Mouse (Mus musculus) embryonic facial prominence, embryonic 11.5 days (tissue): ENCODE measurements around the gene Catsperz. TPM values are rescaled to one million over a fixed set of nuclear protein-coding genes. Genes with fewer than 3 reads are reported as not detected.
"Not testable (repeated sequence)": the region's sequence is repeated elsewhere in the genome, so short reads cannot be mapped to it uniquely, and the experiment has no call there.

ENCODE experiments used
- ATAC-seq: fragments of 200-750 bp; cut with Nextera tagmentation; replicated peaks from 2 replicates; pipeline ENCODE4 v1.8.0; 2017; ENCODE audit warnings: low read depth; ENCODE audit not compliant: insufficient number of reproducible peaks, low FRiP score, low TSS enrichment
- DNase-seq: peaks from one replicate; pipeline ENCODE4 v3.0.0-alpha.2; 2015; ENCODE audit warnings: low spot score
- H3K27ac ChIP-seq: fragments of 300-500 bp; sonication (generic); replicated peaks from 2 replicates; pipeline ENCODE4 v1.5.1; 2014; ENCODE audit warnings: mild to moderate bottlenecking, low read depth, low read length, control low read depth
- H3K27me3 ChIP-seq: fragments of 300-500 bp; sonication (generic); 2 replicates; pipeline ENCODE4 v1.6.1; 2014; ENCODE audit warnings: mild to moderate bottlenecking, low read length, moderate library complexity, mixed read lengths; ENCODE audit not compliant: control insufficient read depth, insufficient read depth
- H3K36me3 ChIP-seq: fragments of 300-500 bp; sonication (generic); replicated peaks from 2 replicates; pipeline ENCODE4 v1.6.1; 2014; ENCODE audit warnings: low read depth, mild to moderate bottlenecking, low read length, moderate library complexity, mixed read lengths; ENCODE audit not compliant: control insufficient read depth, insufficient read depth
- H3K4me1 ChIP-seq: fragments of 300-500 bp; sonication (generic); 2 replicates; pipeline ENCODE4 v1.6.1; 2014; ENCODE audit warnings: low read length, mixed read lengths; ENCODE audit not compliant: control insufficient read depth, insufficient read depth
- H3K4me2 ChIP-seq: fragments of 300-500 bp; sonication (generic); 2 replicates; pipeline ENCODE4 v1.6.1; 2014; ENCODE audit warnings: low read depth, mild to moderate bottlenecking, control low read depth, low read length, moderate library complexity
- H3K4me3 ChIP-seq: fragments of 300-500 bp; sonication (generic); 2 replicates; pipeline ENCODE4 v1.5.1; 2014; ENCODE audit warnings: low read depth, low read length, control low read depth
- H3K9ac ChIP-seq: fragments of 300-500 bp; sonication (generic); replicated peaks from 2 replicates; pipeline ENCODE4 v1.6.1; 2014; ENCODE audit warnings: mild to moderate bottlenecking, control low read depth, low read length
- H3K9me3 ChIP-seq: fragments of 300-500 bp; sonication (generic); replicated peaks from 2 replicates; pipeline ENCODE4 v1.6.1; 2016; ENCODE audit warnings: mild to moderate bottlenecking, low read length, inconsistent platforms, mixed read lengths; ENCODE audit not compliant: control insufficient read depth
- WGBS: fragments of 180-500 bp; shearing (Covaris S2); extraction: QIAGEN DNeasy Blood & Tissue Kit; methylation state at CpG from one replicate; pipeline ENCODE4 v1.1.7; 2014; 5-methylcytosine and 5-hydroxymethylcytosine counted together
- polyA plus RNA-seq: library from polyadenylated mRNA; unstranded; fragments of >200 nt; fragmentation: Nextera tagmentation; extraction: Ambion mirVana; gene quantifications from 2 replicates; pipeline ENCODE4 v1.2.1, GENCODE M21; 2014

Gene Catsperz
- polyA plus RNA-seq, 1 experiment from 2014 or later: 1.9 TPM

- no peaks in the 10 kb centered on the region for H3K4me1 ChIP-seq
- H3K36me3 ChIP-seq: no peaks in the 10 kb centered on the region; the same call in 1 of the 2 replicates
- no peak overlapping the region for H3K9ac ChIP-seq
- ATAC-seq (no peak), DNase-seq (no peak)
- no peak overlapping the region for H3K27ac ChIP-seq
- H3K4me2 ChIP-seq: no peak overlapping the region
- WGBS: 88% methylated on average over 11 of the region's 11 CpGs
- no peak overlapping the region for H3K4me3 ChIP-seq
- no peaks in the 10 kb centered on the region for H3K27me3 ChIP-seq
- H3K9me3 ChIP-seq: no peaks in the 10 kb centered on the region
These were observed 19.6 kb downstream of the Catsperz start for GRCm38 (mm10) chr19:6905498-6906159.

DNA sequence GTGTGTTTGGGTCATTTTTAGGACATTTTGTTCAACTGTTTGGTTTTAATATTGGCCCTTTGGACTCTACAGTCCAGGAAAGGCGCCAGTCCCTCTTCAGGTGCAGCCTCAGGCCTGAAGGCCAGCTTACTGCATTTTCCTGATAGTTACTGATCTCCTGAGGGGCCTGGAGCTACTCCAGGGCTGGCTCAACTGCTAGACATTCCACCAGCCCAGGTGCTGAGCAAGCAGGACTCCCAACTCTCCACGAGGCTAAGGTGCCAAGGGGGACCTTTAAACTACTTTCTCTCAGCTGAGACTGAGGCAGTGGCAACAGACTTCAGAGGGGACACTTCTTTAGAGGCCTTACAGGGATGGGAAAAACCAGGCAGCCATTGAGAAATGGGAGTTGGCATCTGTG, 20.3 kb downstream of the Catsperz start:
- Histone ChIP-seq H3K27me3 (no peaks in the 10 kb centered on the region), H3K9me3 (no peaks in the 10 kb centered on the region), H3K4me1 (no peaks in the 10 kb centered on the region), H3K27ac (no peak overlapping the region), H3K9ac (no peak overlapping the region), H3K36me3 (no peaks in the 10 kb centered on the region; the same call in 1 of the 2 replicates), H3K4me2 (no peak overlapping the region), H3K4me3 (no peak overlapping the region)
- DNase-seq (no peak), ATAC-seq (no peak)
- 77% methylated on average over 2 of the region's 2 CpGs for WGBS

DNA sequence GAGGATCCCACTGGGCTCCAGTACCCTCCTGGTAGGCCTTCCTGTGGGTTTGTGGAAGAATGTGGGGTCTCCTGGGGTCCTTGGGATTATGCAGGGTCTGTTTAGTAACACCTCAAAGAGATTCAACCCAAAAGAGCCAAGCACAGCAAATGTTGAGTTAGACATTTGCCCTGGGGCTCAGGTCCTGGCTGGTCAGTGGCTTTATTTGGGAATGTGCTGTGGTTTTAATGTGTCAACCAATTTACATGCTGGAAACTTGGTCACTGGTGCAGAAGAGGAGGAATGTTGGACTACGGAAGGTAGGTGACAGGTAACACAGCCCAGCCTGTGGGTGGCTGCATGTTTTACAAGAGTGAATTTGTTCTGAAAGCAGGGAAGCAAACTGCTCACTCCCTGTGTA, 22.1 kb downstream of the Catsperz start:
- no peak overlapping the region for H3K4me2 ChIP-seq
- 92% methylated on average over 1 of the region's 1 CpGs for WGBS
- ATAC-seq: no peak

GRCm38 (mm10) chr19:6899641-6900040, 25.5 kb downstream of the Catsperz start:
- Histone ChIP-seq H3K4me1 (no peaks in the 10 kb centered on the region), H3K27me3 (no peaks in the 10 kb centered on the region), H3K9me3 (no peaks in the 10 kb centered on the region), H3K9ac (no peak overlapping the region), H3K4me3 (no peak overlapping the region), H3K27ac (no peak overlapping the region), H3K4me2 (no peak overlapping the region), H3K36me3 (no peaks in the 10 kb centered on the region)
- DNase-seq: no peak
- 80% methylated on average over 4 of the region's 4 CpGs for WGBS
- no peak for ATAC-seq

More for the DNA sequence above, 22.1 kb downstream of the Catsperz start:
- Histone ChIP-seq H3K36me3 (no peaks in the 10 kb centered on the region; the same call in 1 of the 2 replicates), H3K27me3 (no peaks in the 10 kb centered on the region), H3K27ac (no peak overlapping the region), H3K9me3 (no peaks in the 10 kb centered on the region), H3K4me3 (no peak overlapping the region), H3K4me1 (no peaks in the 10 kb centered on the region), H3K9ac (no peak overlapping the region)
- DNase-seq: no peak

GRCm38 (mm10) chr19:6895608-6896305, 29.4 kb downstream of the Catsperz start:
- H3K4me3 ChIP-seq, H3K36me3 ChIP-seq, H3K9ac ChIP-seq: not testable (repeated sequence)

DNA sequence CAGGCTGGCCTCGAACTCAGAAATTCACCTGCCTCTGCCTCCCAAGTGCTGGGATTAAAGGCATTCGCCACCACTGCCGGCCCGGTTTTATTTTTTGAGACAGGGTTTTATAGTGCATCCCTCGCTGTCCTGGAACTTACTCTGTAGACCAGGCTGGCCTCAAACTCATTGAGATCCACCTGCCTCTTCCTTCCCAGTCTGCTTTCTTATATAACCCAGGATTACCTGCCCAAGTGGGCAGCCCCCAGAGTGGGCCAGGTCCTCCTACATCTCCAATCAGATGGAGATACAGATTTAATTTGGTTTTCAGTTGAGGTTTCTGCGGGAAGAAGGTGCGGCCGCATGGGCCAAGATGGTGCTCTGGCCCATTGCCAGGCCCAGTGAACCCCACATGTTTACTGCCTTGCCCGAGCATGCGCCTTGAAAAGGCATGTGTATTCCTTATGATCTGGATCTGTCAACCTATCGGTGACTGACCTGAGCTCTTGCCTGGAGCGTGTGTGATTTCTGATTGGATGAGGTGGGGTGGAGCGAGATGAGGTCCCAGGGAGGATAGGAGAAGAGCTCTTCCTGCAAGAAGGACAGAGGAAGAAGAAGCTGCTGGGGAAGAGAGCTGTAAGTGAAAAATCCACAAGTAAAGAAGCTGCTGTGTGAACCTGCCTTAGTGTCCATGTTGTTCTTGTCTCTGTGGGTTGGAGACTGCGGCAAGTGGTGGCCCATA, 31.3 kb downstream of the Catsperz start:
- WGBS: 90% methylated on average over 14 of the region's 14 CpGs
- no peak overlapping the region for H3K4me3 ChIP-seq
- no peak overlapping the region for H3K4me2 ChIP-seq
- H3K9me3 ChIP-seq: no peaks in the 10 kb centered on the region
- DNase-seq (no peak), ATAC-seq (no peak)
- no peaks in the 10 kb centered on the region for H3K36me3 ChIP-seq
- no peaks in the 10 kb centered on the region for H3K27me3 ChIP-seq
- H3K27ac ChIP-seq: no peak overlapping the region
- H3K4me1 ChIP-seq: no peaks in the 10 kb centered on the region
- H3K9ac ChIP-seq: no peak overlapping the region

More at GRCm38 (mm10) chr19:6895608-6896305, 29.4 kb downstream of the Catsperz start:
- not testable (repeated sequence) for H3K4me2 ChIP-seq, H3K9me3 ChIP-seq, ATAC-seq, H3K4me1 ChIP-seq, H3K27ac ChIP-seq, H3K27me3 ChIP-seq, DNase-seq
- 88% methylated on average over 18 of the region's 18 CpGs for WGBS

- Histone ChIP-seq H3K36me3 (no peaks in the 10 kb centered on the region), H3K4me3 (no peak overlapping the region), H3K27ac (no peak overlapping the region), H3K4me2 (no peak overlapping the region), H3K9ac (no peak overlapping the region), H3K27me3 (no peaks in the 10 kb centered on the region), H3K4me1 (no peaks in the 10 kb centered on the region), H3K9me3 (no peaks in the 10 kb centered on the region)
- WGBS: 68% methylated on average over 4 of the region's 4 CpGs
- ATAC-seq (no peak), DNase-seq (no peak)
These were observed 32.7 kb downstream of the Catsperz start for GRCm38 (mm10) chr19:6892512-6892911.

DNA sequence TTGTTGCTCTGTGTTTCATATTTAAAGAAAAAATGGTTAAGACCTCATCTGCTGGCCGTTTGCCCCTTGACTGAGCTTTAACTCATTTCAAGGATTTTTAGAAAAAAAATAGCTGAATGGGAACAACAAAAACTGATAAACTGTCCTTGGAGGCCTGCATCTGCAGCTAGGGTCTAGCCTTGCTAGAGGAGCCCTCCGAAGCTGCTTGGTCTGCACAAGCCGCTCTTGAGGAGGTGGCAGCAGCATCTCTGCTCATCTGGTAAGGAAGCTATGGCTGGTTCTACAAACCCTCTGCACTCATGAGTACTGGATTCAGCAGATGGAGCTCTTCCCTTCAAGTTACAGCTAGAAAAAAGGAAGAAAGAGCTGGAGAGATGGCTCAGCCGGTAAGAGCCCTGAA, 47.2 kb downstream of the Catsperz start:
- Histone ChIP-seq H3K4me3 (no peak overlapping the region), H3K27me3 (no peaks in the 10 kb centered on the region), H3K36me3 (no peaks in the 10 kb centered on the region), H3K4me2 (no peak overlapping the region), H3K27ac (no peak overlapping the region), H3K9ac (no peak overlapping the region), H3K4me1 (no peaks in the 10 kb centered on the region), H3K9me3 (no peaks in the 10 kb centered on the region)
- ATAC-seq (no peak), DNase-seq (no peak)
- 89% methylated on average over 4 of the region's 4 CpGs for WGBS
